Mouse (Mus musculus): Measurements from ENCODE around the gene Thada.

DNA sequence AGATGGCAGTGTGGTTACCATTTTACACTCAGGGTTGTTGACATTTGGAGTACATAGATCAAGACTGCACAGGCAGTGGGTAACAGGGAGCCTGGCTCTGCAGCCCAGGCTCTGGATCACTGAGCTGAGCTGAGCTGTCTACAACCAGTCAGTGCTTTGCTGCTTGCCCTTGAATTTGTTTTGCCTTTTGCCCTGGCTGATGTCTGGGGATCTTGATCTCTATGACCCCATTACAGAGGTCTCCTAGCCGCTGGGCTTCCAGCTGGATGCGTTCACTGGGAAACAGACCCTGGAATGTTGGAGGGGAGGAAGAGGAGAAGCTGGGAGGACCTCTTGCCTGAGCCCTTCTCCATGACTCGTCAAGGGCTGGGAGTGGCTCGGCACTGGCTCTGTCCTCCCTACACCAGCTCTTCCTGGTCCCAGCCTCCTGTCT, 268.1 kb downstream of the Thada start:
- no peak for TF ChIP-seq POLR2A (IDR thresholded peaks at IDR 0.05; ENCODE audit: borderline replicate concordance, insufficient read depth, low read length)
- TF ChIP-seq CTCF (IDR thresholded peaks at IDR 0.05; ENCODE audit: borderline replicate concordance, insufficient read depth, low read depth, low read length) = no peak

Data from cerebellum, adult 2 months (tissue).